Mouse (Mus musculus): Measurements from ENCODE around the gene Bhlhb9. TPM values are rescaled to one million over a fixed set of nuclear protein-coding genes. Genes with fewer than 3 reads are reported as not detected.
A peak's percentile ranks its signal among the peaks of the same experiment; 100 is the strongest.
"Not testable (repeated sequence)": the region's sequence is repeated elsewhere in the genome, so short reads cannot be mapped to it uniquely, and the experiment has no call there.

Bhlhb9 gene
- 46.1 and 51.0 TPM in 2 replicates for polyA plus RNA-seq (2016; fragmentation: Nextera tagmentation; extraction: Ambion mirVana)

GRCm38 (mm10) chrX:135797212-135797644, at the start of gene Bhlhb9:
Bhlhb9 (plus strand) TSS chrX:135797594.
- Histone ChIP-seq H3K36me3 (peaks cover 30% of the 10 kb centered on the region), H3K27ac (peak within 1 kb of the TSS; percentile 85), H3K4me3 (peak within 1 kb of the TSS; percentile 65)
- H3K9me3 ChIP-seq; H3K4me1 ChIP-seq (replicated peaks); H3K27me3 ChIP-seq (ENCODE audit: insufficient read depth, poor library complexity, severe bottlenecking): not testable (repeated sequence)
- peak; percentile 44 for DNase-seq (ENCODE audit: low spot score)
- 33% methylated on average over 5 of the region's 5 CpGs for WGBS

- no peaks in the 10 kb centered on the region for H3K27me3 ChIP-seq (ENCODE audit: insufficient read depth, poor library complexity, severe bottlenecking)
- peaks cover 17% of the 10 kb centered on the region; the same call in 1 of the 2 replicates for H3K36me3 ChIP-seq
- no peak overlapping the region for H3K27ac ChIP-seq
- DNase-seq (ENCODE audit: low spot score) = peak; percentile 70
- no peaks in the 10 kb centered on the region for H3K4me1 ChIP-seq (replicated peaks)
- no peak overlapping the region for H3K4me3 ChIP-seq
- H3K9me3 ChIP-seq = no peaks in the 10 kb centered on the region
- WGBS = 5% methylated on average over 2 of the region's 2 CpGs
Observed at GRCm38 (mm10) chrX:135752832-135753231, 44.6 kb upstream of the Bhlhb9 start.

DNA sequence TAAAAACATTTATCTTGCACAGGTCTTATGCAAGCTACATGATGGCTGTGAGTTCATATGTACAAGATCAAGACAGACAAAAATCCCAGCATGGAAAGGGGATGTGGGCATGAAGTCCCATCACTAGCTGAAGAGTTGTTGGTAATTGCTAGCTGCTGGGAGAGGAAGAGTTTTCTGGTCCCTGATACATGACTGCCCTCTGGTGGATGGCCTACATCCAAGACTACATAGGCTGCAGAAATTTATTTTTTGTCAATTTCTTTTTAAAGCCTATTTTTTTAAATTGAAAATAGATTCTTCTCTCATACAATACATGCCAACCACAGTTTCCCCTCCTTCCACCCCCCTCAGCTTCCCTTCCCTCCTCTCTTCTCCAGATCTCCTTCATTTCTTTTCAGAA, 35.7 kb upstream of the Bhlhb9 start:
- H3K27ac ChIP-seq = no peak overlapping the region
- no peak for DNase-seq (ENCODE audit: low spot score)
- H3K27me3 ChIP-seq (ENCODE audit: insufficient read depth, poor library complexity, severe bottlenecking) = no peaks in the 10 kb centered on the region
- H3K9me3 ChIP-seq = no peaks in the 10 kb centered on the region
- no peaks in the 10 kb centered on the region for H3K4me1 ChIP-seq (replicated peaks)
- no peak overlapping the region for H3K4me3 ChIP-seq
- peaks cover 8% of the 10 kb centered on the region for H3K36me3 ChIP-seq

- WGBS = 84% methylated on average over 3 of the region's 3 CpGs
- Histone ChIP-seq H3K27me3 (ENCODE audit: insufficient read depth, poor library complexity, severe bottlenecking) (peaks cover 5% of the 10 kb centered on the region; the same call in 1 of the 2 replicates), H3K36me3 (no peaks in the 10 kb centered on the region; the same call in 1 of the 2 replicates), H3K9me3 (no peaks in the 10 kb centered on the region), H3K27ac (no peak overlapping the region), H3K4me1 (replicated peaks) (no peaks in the 10 kb centered on the region), H3K4me3 (no peak overlapping the region)
- no peak for DNase-seq (ENCODE audit: low spot score)
Observed at GRCm38 (mm10) chrX:135768043-135768548, 29.3 kb upstream of the Bhlhb9 start.

DNA sequence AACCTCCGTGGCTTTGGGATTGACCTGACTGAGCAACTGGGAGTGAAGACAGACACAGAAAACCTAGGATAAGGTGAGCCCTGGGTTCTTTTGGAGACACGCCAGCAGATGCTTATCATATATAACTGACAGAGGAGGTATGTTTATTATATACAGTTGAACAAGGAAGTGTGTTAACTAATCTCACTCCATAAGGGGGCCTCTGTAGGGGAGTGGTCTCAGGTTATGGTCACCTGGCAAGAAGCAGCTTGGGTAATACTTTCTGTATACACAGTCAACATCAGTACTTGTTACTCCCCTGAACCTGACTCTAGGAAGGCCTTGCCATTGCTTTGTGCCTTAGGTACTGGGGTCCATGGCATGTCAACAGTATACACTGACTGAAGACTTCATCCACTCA, 28.8 kb upstream of the Bhlhb9 start:
- no peaks in the 10 kb centered on the region for H3K4me1 ChIP-seq (replicated peaks)
- peaks cover 5% of the 10 kb centered on the region; the same call in 1 of the 2 replicates for H3K27me3 ChIP-seq (ENCODE audit: insufficient read depth, poor library complexity, severe bottlenecking)
- no peaks in the 10 kb centered on the region for H3K9me3 ChIP-seq
- DNase-seq (ENCODE audit: low spot score) = no peak
- no peaks in the 10 kb centered on the region for H3K36me3 ChIP-seq
- no peak overlapping the region for H3K4me3 ChIP-seq
- WGBS = 88% methylated on average over 2 of the region's 2 CpGs
- H3K27ac ChIP-seq = no peak overlapping the region

DNA sequence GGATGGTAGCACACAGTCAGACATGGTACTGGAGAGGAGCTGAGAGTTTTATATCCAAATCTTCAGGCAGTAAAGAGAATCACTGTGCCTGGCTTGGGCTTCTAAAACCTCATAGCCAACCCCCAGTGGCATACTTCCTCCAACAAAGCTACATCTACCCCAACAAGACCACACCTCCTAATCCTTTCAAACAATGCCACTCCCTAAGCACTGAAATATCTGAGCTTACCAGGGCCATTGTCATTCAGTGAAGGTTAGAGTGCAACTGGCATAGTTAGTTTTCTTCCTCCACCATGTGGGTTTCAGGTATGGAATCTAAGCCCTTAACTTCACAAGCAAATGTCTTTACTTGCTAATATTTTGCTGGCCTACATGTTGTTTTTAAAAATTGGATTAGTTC, 5.9 kb upstream of the Bhlhb9 start:
- H3K36me3 ChIP-seq = no peaks in the 10 kb centered on the region
- no peak overlapping the region for H3K4me3 ChIP-seq
- H3K9me3 ChIP-seq = no peaks in the 10 kb centered on the region
- H3K27ac ChIP-seq = no peak overlapping the region
- no peak for DNase-seq (ENCODE audit: low spot score)
- H3K4me1 ChIP-seq (replicated peaks) = no peaks in the 10 kb centered on the region
- 0 out of 2 replicates have a peak, but pooled peaks cover 4% of the 10 kb centered on the region for H3K27me3 ChIP-seq (ENCODE audit: insufficient read depth, poor library complexity, severe bottlenecking)

DNA sequence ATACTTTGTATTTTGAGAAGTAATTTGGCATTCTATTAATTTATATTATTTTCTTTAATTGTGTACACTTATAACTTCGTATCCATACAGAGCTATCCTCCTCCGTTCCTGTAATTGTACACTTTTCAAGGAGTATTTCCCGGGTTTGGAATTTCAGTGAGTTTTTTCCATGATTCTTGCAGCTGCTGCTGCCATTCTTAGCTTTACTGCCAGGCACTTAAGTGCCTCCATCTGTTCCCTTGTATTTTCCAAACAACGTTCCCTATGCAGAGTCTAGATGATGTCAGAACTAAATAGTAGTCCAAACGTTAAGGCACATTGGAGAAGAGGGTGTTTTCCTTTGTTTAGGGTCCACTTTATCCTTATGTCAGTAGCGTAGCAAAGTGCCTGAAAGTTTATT, 5.1 kb upstream of the Bhlhb9 start:
- Histone ChIP-seq H3K27ac (no peak overlapping the region), H3K4me3 (no peak overlapping the region), H3K4me1 (replicated peaks) (no peaks in the 10 kb centered on the region), H3K36me3 (no peaks in the 10 kb centered on the region), H3K9me3 (no peaks in the 10 kb centered on the region), H3K27me3 (ENCODE audit: insufficient read depth, poor library complexity, severe bottlenecking) (0 out of 2 replicates have a peak, but pooled peaks cover 4% of the 10 kb centered on the region)
- DNase-seq (ENCODE audit: low spot score) = no peak
- 80% methylated on average over 6 of the region's 6 CpGs for WGBS

DNA sequence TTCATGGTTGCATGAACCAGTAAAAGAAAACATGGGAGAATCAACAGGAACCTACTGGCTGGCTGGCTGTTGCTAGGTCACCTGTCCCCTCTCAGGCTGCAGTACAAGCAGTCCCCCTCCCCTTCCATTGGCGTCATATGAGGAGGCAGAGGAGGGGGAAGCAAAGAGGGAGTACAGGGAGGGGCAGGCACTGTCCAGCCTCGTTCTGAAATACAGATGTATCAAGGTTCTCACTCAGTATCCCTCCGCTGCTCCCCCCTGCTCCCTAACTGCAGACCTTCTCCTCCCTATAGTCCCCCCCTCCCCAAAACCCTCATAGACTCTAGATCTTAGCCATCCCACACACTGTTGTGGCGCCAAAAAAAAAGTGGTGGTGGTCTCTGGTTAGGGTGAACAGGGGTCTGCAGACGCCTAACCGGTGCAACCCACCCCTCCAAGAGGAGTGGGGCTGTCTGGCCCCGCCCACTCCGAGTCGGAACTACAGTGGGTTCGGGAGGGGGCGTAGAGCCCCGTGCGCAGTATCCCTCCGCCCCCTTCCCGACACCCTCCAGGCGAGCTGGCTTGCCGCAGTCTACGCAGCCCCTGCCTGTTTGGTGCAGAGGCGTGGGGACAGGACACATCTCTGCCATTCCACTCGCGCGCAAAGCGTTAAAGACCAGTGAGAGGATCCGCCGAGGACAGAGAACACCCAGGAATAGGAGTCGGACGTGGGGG, 1.6 kb upstream of the Bhlhb9 start:
- H3K27ac ChIP-seq = peak overlapping the region; percentile 85
- WGBS = 22% methylated on average over 27 of the region's 27 CpGs
- not testable (repeated sequence) for H3K9me3 ChIP-seq; H3K4me1 ChIP-seq (replicated peaks); H3K27me3 ChIP-seq (ENCODE audit: insufficient read depth, poor library complexity, severe bottlenecking)
- peaks cover 21% of the 10 kb centered on the region for H3K36me3 ChIP-seq
- peak overlapping the region; percentile 65 for H3K4me3 ChIP-seq
- peak; percentile 66 for DNase-seq (ENCODE audit: low spot score)

GRCm38 (mm10) chrX:135796305-135797211, 836 bp upstream of the Bhlhb9 start:
- not testable (repeated sequence) for H3K4me1 ChIP-seq (replicated peaks); H3K9me3 ChIP-seq; H3K27me3 ChIP-seq (ENCODE audit: insufficient read depth, poor library complexity, severe bottlenecking)
- DNase-seq (ENCODE audit: low spot score) = peak; percentile 34
- Histone ChIP-seq H3K4me3 (peak overlapping the region; percentile 65), H3K36me3 (peaks cover 29% of the 10 kb centered on the region), H3K27ac (peak overlapping the region; percentile 85)
- WGBS = 20% methylated on average over 26 of the region's 26 CpGs

DNA sequence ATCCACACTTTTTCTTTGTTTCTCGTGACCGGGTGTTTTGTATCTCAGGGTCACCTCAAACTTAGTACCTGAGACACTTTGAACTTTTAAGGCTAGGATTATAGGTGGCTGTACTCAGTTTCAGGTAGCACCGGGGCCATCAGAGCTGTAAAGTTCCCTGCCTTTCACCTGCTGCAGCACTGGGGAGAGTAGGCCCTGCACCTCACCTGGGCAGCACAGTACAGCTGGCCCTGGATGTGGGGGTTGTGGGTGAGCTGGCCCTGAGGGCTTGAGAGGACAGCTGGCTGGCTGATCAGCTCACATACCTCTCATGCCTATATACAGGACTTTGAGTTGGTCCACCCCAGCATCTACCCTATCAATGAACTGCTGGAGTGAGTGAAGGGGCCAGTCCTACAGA, 6.8 kb downstream of the Bhlhb9 start:
- H3K9me3 ChIP-seq = no peaks in the 10 kb centered on the region
- H3K36me3 ChIP-seq = peaks cover 25% of the 10 kb centered on the region
- H3K27ac ChIP-seq = no peak overlapping the region
- H3K4me3 ChIP-seq = no peak overlapping the region
- no peaks in the 10 kb centered on the region for H3K4me1 ChIP-seq (replicated peaks)
- no peak for DNase-seq (ENCODE audit: low spot score)
- 0 out of 2 replicates have a peak, but pooled peaks cover 4% of the 10 kb centered on the region for H3K27me3 ChIP-seq (ENCODE audit: insufficient read depth, poor library complexity, severe bottlenecking)
- 86% methylated on average over 3 of the region's 3 CpGs for WGBS

DNA sequence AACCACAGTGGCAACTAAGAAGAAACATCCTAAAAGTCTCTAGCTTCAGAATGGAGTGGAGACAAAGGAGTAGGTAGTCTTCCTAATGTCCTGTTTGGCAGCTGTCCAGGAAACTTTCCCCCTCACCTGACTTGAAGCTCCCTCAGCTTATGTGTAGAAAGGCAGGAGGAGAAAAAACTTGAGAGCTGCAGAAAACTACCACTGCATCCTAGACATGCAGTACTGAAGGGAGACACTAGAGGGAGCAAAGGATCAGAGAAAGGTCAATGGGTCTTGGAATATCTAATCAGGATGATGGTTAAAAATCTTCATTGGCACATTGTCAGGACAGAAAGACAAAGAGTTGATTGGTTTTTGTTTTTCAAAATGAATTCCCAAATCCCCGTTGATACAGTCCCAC, 8.4 kb downstream of the Bhlhb9 start:
- WGBS = 17% methylated on average over 1 of the region's 1 CpGs
- Histone ChIP-seq H3K27me3 (ENCODE audit: insufficient read depth, poor library complexity, severe bottlenecking) (0 out of 2 replicates have a peak, but pooled peaks cover 4% of the 10 kb centered on the region), H3K9me3 (no peaks in the 10 kb centered on the region), H3K27ac (no peak overlapping the region), H3K36me3 (peaks cover 9% of the 10 kb centered on the region), H3K4me1 (replicated peaks) (no peaks in the 10 kb centered on the region), H3K4me3 (no peak overlapping the region)
- DNase-seq (ENCODE audit: low spot score) = no peak

DNA sequence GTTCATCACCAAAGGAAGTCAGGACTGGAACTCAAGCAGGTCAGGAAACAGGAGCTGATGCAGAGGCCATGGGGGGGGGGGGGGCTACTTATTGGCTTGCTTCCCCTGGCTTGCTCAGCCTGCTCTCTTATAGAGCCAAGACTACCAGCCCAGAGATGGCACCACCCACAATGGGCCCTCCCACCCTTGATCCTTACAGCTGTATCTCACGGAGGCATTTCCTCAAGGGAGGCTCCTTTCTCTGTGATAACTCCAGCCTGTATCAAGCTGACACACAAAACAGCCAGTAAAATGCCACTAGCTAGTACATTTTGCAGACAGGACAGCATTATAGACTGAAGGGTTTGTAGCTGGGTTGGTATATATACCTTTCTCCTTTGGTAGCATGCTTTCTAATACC, 38.5 kb downstream of the Bhlhb9 start:
- H3K36me3 ChIP-seq; H3K27ac ChIP-seq; H3K9me3 ChIP-seq; H3K4me1 ChIP-seq (replicated peaks); DNase-seq (ENCODE audit: low spot score); H3K4me3 ChIP-seq; H3K27me3 ChIP-seq (ENCODE audit: insufficient read depth, poor library complexity, severe bottlenecking): not testable (repeated sequence)
- WGBS = 44% methylated on average over 1 of the region's 1 CpGs

GRCm38 (mm10) chrX:135837896-135838295, 40.5 kb downstream of the Bhlhb9 start:
- no peak for DNase-seq (ENCODE audit: low spot score)
- Histone ChIP-seq H3K4me1 (replicated peaks) (no peaks in the 10 kb centered on the region), H3K36me3 (peaks cover 6% of the 10 kb centered on the region; the same call in 1 of the 2 replicates), H3K27ac (no peak overlapping the region), H3K27me3 (ENCODE audit: insufficient read depth, poor library complexity, severe bottlenecking) (0 out of 2 replicates have a peak, but pooled peaks cover 3% of the 10 kb centered on the region), H3K9me3 (no peaks in the 10 kb centered on the region), H3K4me3 (no peak overlapping the region)
- 80% methylated on average over 2 of the region's 2 CpGs for WGBS
